Mouse (Mus musculus): Measurements from ENCODE around the gene Gm27021. TPM values are rescaled to one million over a fixed set of nuclear protein-coding genes. Genes with fewer than 3 reads are reported as not detected.

Gm27021 gene
- total RNA-seq, 1 experiment from 2014 or later = not detected

GRCm38 (mm10) chr8:120580336-120581000 lies 87.4 kb downstream of the Gm27021 start:
- no peak for ATAC-seq (replicated peaks; ENCODE audit: insufficient number of reproducible peaks, low FRiP score, low TSS enrichment, poor library complexity, severe bottlenecking)

- ATAC-seq (replicated peaks; ENCODE audit: insufficient number of reproducible peaks, low FRiP score, low TSS enrichment, poor library complexity, severe bottlenecking) = no peak
These were observed 90.1 kb downstream of the Gm27021 start for GRCm38 (mm10) chr8:120577821-120578220.

- no peak for ATAC-seq (replicated peaks; ENCODE audit: insufficient number of reproducible peaks, low FRiP score, low TSS enrichment, poor library complexity, severe bottlenecking)
These were observed 92.1 kb downstream of the Gm27021 start for GRCm38 (mm10) chr8:120575801-120576200.

- no peak for ATAC-seq (replicated peaks; ENCODE audit: insufficient number of reproducible peaks, low FRiP score, low TSS enrichment, poor library complexity, severe bottlenecking)
These were observed 92.9 kb downstream of the Gm27021 start for GRCm38 (mm10) chr8:120574941-120575340.

- no peak for ATAC-seq (replicated peaks; ENCODE audit: insufficient number of reproducible peaks, low FRiP score, low TSS enrichment, poor library complexity, severe bottlenecking)
These were observed 94.0 kb downstream of the Gm27021 start for GRCm38 (mm10) chr8:120573866-120574265.

GRCm38 (mm10) chr8:120572534-120572933 lies 95.3 kb downstream of the Gm27021 start:
- ATAC-seq (replicated peaks; ENCODE audit: insufficient number of reproducible peaks, low FRiP score, low TSS enrichment, poor library complexity, severe bottlenecking) = peak; percentile 42

GRCm38 (mm10) chr8:120571561-120571960 lies 96.3 kb downstream of the Gm27021 start:
- no peak for ATAC-seq (replicated peaks; ENCODE audit: insufficient number of reproducible peaks, low FRiP score, low TSS enrichment, poor library complexity, severe bottlenecking)

GRCm38 (mm10) chr8:120569939-120570715 lies 97.8 kb downstream of the Gm27021 start:
- ATAC-seq (replicated peaks; ENCODE audit: insufficient number of reproducible peaks, low FRiP score, low TSS enrichment, poor library complexity, severe bottlenecking) = peak; percentile 40

GRCm38 (mm10) chr8:120569123-120569522 lies 98.8 kb downstream of the Gm27021 start:
- ATAC-seq (replicated peaks; ENCODE audit: insufficient number of reproducible peaks, low FRiP score, low TSS enrichment, poor library complexity, severe bottlenecking) = no peak

- no peak for ATAC-seq (replicated peaks; ENCODE audit: insufficient number of reproducible peaks, low FRiP score, low TSS enrichment, poor library complexity, severe bottlenecking)
These were observed 99.6 kb downstream of the Gm27021 start for GRCm38 (mm10) chr8:120568164-120568798.

GRCm38 (mm10) chr8:120567731-120568130 lies 100.1 kb downstream of the Gm27021 start:
- no peak for ATAC-seq (replicated peaks; ENCODE audit: insufficient number of reproducible peaks, low FRiP score, low TSS enrichment, poor library complexity, severe bottlenecking)

- no peak for ATAC-seq (replicated peaks; ENCODE audit: insufficient number of reproducible peaks, low FRiP score, low TSS enrichment, poor library complexity, severe bottlenecking)
These were observed 101.2 kb downstream of the Gm27021 start for GRCm38 (mm10) chr8:120566681-120567080.

- no peak for ATAC-seq (replicated peaks; ENCODE audit: insufficient number of reproducible peaks, low FRiP score, low TSS enrichment, poor library complexity, severe bottlenecking)
These were observed 102.6 kb downstream of the Gm27021 start for GRCm38 (mm10) chr8:120565151-120565711.

GRCm38 (mm10) chr8:120563851-120564837 lies 103.7 kb downstream of the Gm27021 start:
- ATAC-seq (replicated peaks; ENCODE audit: insufficient number of reproducible peaks, low FRiP score, low TSS enrichment, poor library complexity, severe bottlenecking) = peak; percentile 78

GRCm38 (mm10) chr8:120563348-120563724 lies 104.5 kb downstream of the Gm27021 start:
- ATAC-seq (replicated peaks; ENCODE audit: insufficient number of reproducible peaks, low FRiP score, low TSS enrichment, poor library complexity, severe bottlenecking) = no peak

GRCm38 (mm10) chr8:120562680-120563347 lies 105.1 kb downstream of the Gm27021 start:
- no peak for ATAC-seq (replicated peaks; ENCODE audit: insufficient number of reproducible peaks, low FRiP score, low TSS enrichment, poor library complexity, severe bottlenecking)

GRCm38 (mm10) chr8:120561539-120562435 lies 106.1 kb downstream of the Gm27021 start:
- no peak for ATAC-seq (replicated peaks; ENCODE audit: insufficient number of reproducible peaks, low FRiP score, low TSS enrichment, poor library complexity, severe bottlenecking)

Data from monocyte, adult 5-6 weeks (primary cell).